Mouse (Mus musculus): ENCODE results near the gene Cyp2ab1. TPM values are rescaled to one million over a fixed set of nuclear protein-coding genes. Genes with fewer than 3 reads are reported as not detected.

Cyp2ab1 gene
- polyA plus RNA-seq, 1 experiment = 0.50 TPM

GRCm38 (mm10) chr16:20359643-20360295, 34.6 kb upstream of the Cyp2ab1 start:
- no peak for TF ChIP-seq TCF3 (IDR thresholded peaks at IDR 0.05; ENCODE audit: insufficient read length, low read depth)
- no peak for TF ChIP-seq REST (IDR thresholded peaks at IDR 0.05; ENCODE audit: insufficient read depth, insufficient read length)
- TF ChIP-seq TCF12 (IDR thresholded peaks at IDR 0.05; ENCODE audit: insufficient read depth, poor library complexity, severe bottlenecking) = no peak
- TF ChIP-seq CEBPB (IDR thresholded peaks at IDR 0.05; ENCODE audit: insufficient read depth, poor library complexity, severe bottlenecking) = no peak
- TF ChIP-seq E2F4 (IDR thresholded peaks at IDR 0.05; ENCODE audit: insufficient read depth) = no peak
- no peak for TF ChIP-seq MYOD1 (IDR thresholded peaks at IDR 0.05; ENCODE audit: control insufficient read depth in 1 of 3, insufficient read length in 2 of 3, low read depth in 2 of 3)
- no peak for TF ChIP-seq USF1 (IDR thresholded peaks at IDR 0.05; ENCODE audit: low read depth)
- TF ChIP-seq MYOG (IDR thresholded peaks at IDR 0.05; ENCODE audit: control insufficient read depth in 1 of 3, insufficient read depth in 1 of 3, insufficient read length in 2 of 3, low read depth in 2 of 3) = no peak
- TF ChIP-seq SRF (IDR thresholded peaks at IDR 0.05; ENCODE audit: control insufficient read depth, insufficient read length, low read depth) = no peak
- TF ChIP-seq MAX (IDR thresholded peaks at IDR 0.05; ENCODE audit: low read depth) = no peak
- no peak for TF ChIP-seq POLR2A (IDR thresholded peaks at IDR 0.05; ENCODE audit: insufficient read length, low read depth)
- Histone ChIP-seq H3ac (ENCODE audit: control insufficient read depth, insufficient read length) (no peak overlapping the region), H3K36me3 (ENCODE audit: control insufficient read depth, insufficient read depth) (peaks cover 38% of the 10 kb centered on the region), H3K4me3 (no peak overlapping the region), H3K79me2 (ENCODE audit: control insufficient read depth, insufficient read depth) (no peaks in the 10 kb centered on the region), H3K27me3 (ENCODE audit: control insufficient read depth, insufficient read depth, insufficient read length) (no peaks in the 10 kb centered on the region), H3K4me2 (ENCODE audit: low read depth) (no peak overlapping the region)

- TF ChIP-seq MAX (IDR thresholded peaks at IDR 0.05; ENCODE audit: low read depth) = no peak
- no peak for TF ChIP-seq REST (IDR thresholded peaks at IDR 0.05; ENCODE audit: insufficient read depth, insufficient read length)
- no peak for TF ChIP-seq POLR2AphosphoS2 (IDR thresholded peaks at IDR 0.05; ENCODE audit: insufficient read length, low read depth)
- TF ChIP-seq E2F4 (IDR thresholded peaks at IDR 0.05; ENCODE audit: insufficient read depth) = no peak
- TF ChIP-seq POLR2A (IDR thresholded peaks at IDR 0.05; ENCODE audit: insufficient read length, low read depth) = no peak
- TF ChIP-seq MYOD1 (IDR thresholded peaks at IDR 0.05; ENCODE audit: control insufficient read depth in 1 of 3, insufficient read length in 2 of 3, low read depth in 2 of 3) = no peak
- no peak for TF ChIP-seq USF1 (IDR thresholded peaks at IDR 0.05; ENCODE audit: low read depth)
- Histone ChIP-seq H3K79me2 (ENCODE audit: control insufficient read depth, insufficient read depth) (no peaks in the 10 kb centered on the region), H3K4me3 (no peak overlapping the region), H3ac (ENCODE audit: control insufficient read depth, insufficient read length) (no peak overlapping the region), H3K4me2 (ENCODE audit: low read depth) (no peak overlapping the region), H3K36me3 (ENCODE audit: control insufficient read depth, insufficient read depth) (peaks cover 26% of the 10 kb centered on the region), H3K27me3 (ENCODE audit: control insufficient read depth, insufficient read depth, insufficient read length) (no peaks in the 10 kb centered on the region)
These were observed 32.6 kb upstream of the Cyp2ab1 start for GRCm38 (mm10) chr16:20357837-20358236.

- Histone ChIP-seq H3K4me3 (no peak overlapping the region), H3K79me2 (ENCODE audit: control insufficient read depth, insufficient read depth) (no peaks in the 10 kb centered on the region), H3K27me3 (ENCODE audit: control insufficient read depth, insufficient read depth, insufficient read length) (no peaks in the 10 kb centered on the region), H3K4me2 (ENCODE audit: low read depth) (no peak overlapping the region), H3K36me3 (ENCODE audit: control insufficient read depth, insufficient read depth) (peaks cover 26% of the 10 kb centered on the region), H3ac (ENCODE audit: control insufficient read depth, insufficient read length) (no peak overlapping the region)
- TF ChIP-seq MYOG (IDR thresholded peaks at IDR 0.05; ENCODE audit: control insufficient read depth in 1 of 3, insufficient read depth in 1 of 3, insufficient read length in 2 of 3, low read depth in 2 of 3) (peak in 2 of 3 experiments; percentile 17 to 68), MYOD1 (IDR thresholded peaks at IDR 0.05; ENCODE audit: control insufficient read depth in 1 of 3, insufficient read length in 2 of 3, low read depth in 2 of 3) (peak in 2 of 3 experiments; percentile 32 to 89), USF1 (IDR thresholded peaks at IDR 0.05; ENCODE audit: low read depth) (no peak), REST (IDR thresholded peaks at IDR 0.05; ENCODE audit: insufficient read depth, insufficient read length) (no peak), POLR2A (IDR thresholded peaks at IDR 0.05; ENCODE audit: insufficient read length, low read depth) (no peak)
These were observed 29.6 kb upstream of the Cyp2ab1 start for GRCm38 (mm10) chr16:20354762-20355161.

GRCm38 (mm10) chr16:20354011-20354410, 28.8 kb upstream of the Cyp2ab1 start:
- H3K27me3 ChIP-seq (ENCODE audit: control insufficient read depth, insufficient read depth, insufficient read length) = no peaks in the 10 kb centered on the region
- no peak overlapping the region for H3K4me2 ChIP-seq (ENCODE audit: low read depth)
- no peaks in the 10 kb centered on the region for H3K79me2 ChIP-seq (ENCODE audit: control insufficient read depth, insufficient read depth)
- H3K36me3 ChIP-seq (ENCODE audit: control insufficient read depth, insufficient read depth) = peaks cover 19% of the 10 kb centered on the region
- no peak overlapping the region for H3ac ChIP-seq (ENCODE audit: control insufficient read depth, insufficient read length)
- H3K4me3 ChIP-seq = no peak overlapping the region
- TF ChIP-seq POLR2A (IDR thresholded peaks at IDR 0.05; ENCODE audit: insufficient read length, low read depth) = no peak
- TF ChIP-seq E2F4 (IDR thresholded peaks at IDR 0.05; ENCODE audit: insufficient read depth) = no peak
- TF ChIP-seq MYOG (IDR thresholded peaks at IDR 0.05; ENCODE audit: control insufficient read depth in 1 of 3, insufficient read depth in 1 of 3, insufficient read length in 2 of 3, low read depth in 2 of 3) = no peak
- TF ChIP-seq USF1 (IDR thresholded peaks at IDR 0.05; ENCODE audit: low read depth) = no peak
- TF ChIP-seq SRF (IDR thresholded peaks at IDR 0.05; ENCODE audit: control insufficient read depth, insufficient read length, low read depth) = no peak
- no peak for TF ChIP-seq MYOD1 (IDR thresholded peaks at IDR 0.05; ENCODE audit: control insufficient read depth in 1 of 3, insufficient read length in 2 of 3, low read depth in 2 of 3)
- TF ChIP-seq MAX (IDR thresholded peaks at IDR 0.05; ENCODE audit: low read depth) = no peak
- no peak for TF ChIP-seq POLR2AphosphoS2 (IDR thresholded peaks at IDR 0.05; ENCODE audit: insufficient read length, low read depth)
- no peak for TF ChIP-seq REST (IDR thresholded peaks at IDR 0.05; ENCODE audit: insufficient read depth, insufficient read length)
- no peak for TF ChIP-seq CEBPB (IDR thresholded peaks at IDR 0.05; ENCODE audit: insufficient read depth, poor library complexity, severe bottlenecking)

GRCm38 (mm10) chr16:20345464-20345863, 20.3 kb upstream of the Cyp2ab1 start:
- Histone ChIP-seq H3K4me2 (ENCODE audit: low read depth) (no peak overlapping the region), H3K36me3 (ENCODE audit: control insufficient read depth, insufficient read depth) (peaks cover 17% of the 10 kb centered on the region), H3K27me3 (ENCODE audit: control insufficient read depth, insufficient read depth, insufficient read length) (no peaks in the 10 kb centered on the region), H3K79me2 (ENCODE audit: control insufficient read depth, insufficient read depth) (no peaks in the 10 kb centered on the region), H3ac (ENCODE audit: control insufficient read depth, insufficient read length) (no peak overlapping the region), H3K4me3 (no peak overlapping the region)
- TF ChIP-seq MAX (IDR thresholded peaks at IDR 0.05; ENCODE audit: low read depth) = no peak
- TF ChIP-seq E2F4 (IDR thresholded peaks at IDR 0.05; ENCODE audit: insufficient read depth) = no peak
- TF ChIP-seq TCF3 (IDR thresholded peaks at IDR 0.05; ENCODE audit: insufficient read length, low read depth) = no peak
- no peak for TF ChIP-seq POLR2AphosphoS2 (IDR thresholded peaks at IDR 0.05; ENCODE audit: insufficient read length, low read depth)
- no peak for TF ChIP-seq POLR2A (IDR thresholded peaks at IDR 0.05; ENCODE audit: insufficient read length, low read depth)
- no peak for TF ChIP-seq REST (IDR thresholded peaks at IDR 0.05; ENCODE audit: insufficient read depth, insufficient read length)
- TF ChIP-seq CEBPB (IDR thresholded peaks at IDR 0.05; ENCODE audit: insufficient read depth, poor library complexity, severe bottlenecking) = no peak

All from myocyte (in vitro differentiated cells).